Mouse (Mus musculus) embryo, embryonic 10 days (tissue): ENCODE data around the gene Gm527.

Experiments used
- DNase-seq: peaks from one replicate; pipeline ENCODE4 v3.0.0-alpha.2; 2015; ENCODE audit warnings: low spot score

Gm527 gene

GRCm38 (mm10) chr12:64917578-64918471 is at the start of gene Gm527:
Gene Gm527 (plus strand): TSS chr12:64917906.
- peak; percentile 95 for DNase-seq

- DNase-seq = no peak
Observed at GRCm38 (mm10) chr12:64871103-64871502, 46.6 kb upstream of the Gm527 start.

GRCm38 (mm10) chr12:64897060-64897730 is 20.5 kb upstream of the Gm527 start:
- peak; percentile 79 for DNase-seq

GRCm38 (mm10) chr12:64902506-64902905 is 15.2 kb upstream of the Gm527 start:
- peak; percentile 82 for DNase-seq

DNA sequence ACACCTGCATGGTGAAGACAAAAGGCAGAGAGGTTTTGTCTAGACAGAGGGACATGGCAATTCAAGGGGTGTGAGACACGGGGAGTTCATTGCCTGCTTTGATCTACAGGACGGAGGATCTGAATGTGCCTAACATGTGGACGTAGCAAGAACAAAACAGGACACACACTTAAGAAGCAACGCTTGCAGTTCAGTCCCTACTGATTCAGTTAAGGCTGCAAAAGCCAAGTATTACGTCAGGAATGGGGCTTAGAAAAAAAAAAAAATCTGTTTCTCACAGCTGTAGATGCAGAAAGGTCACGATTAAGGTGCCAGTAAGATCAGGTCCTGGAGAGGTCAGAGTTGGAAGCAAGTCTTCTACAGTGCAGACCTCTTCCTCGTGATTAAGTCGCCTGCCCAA is 14.5 kb upstream of the Gm527 start:
- no peak for DNase-seq

GRCm38 (mm10) chr12:64912996-64913395 is 4.7 kb upstream of the Gm527 start:
- DNase-seq = no peak

- no peak for DNase-seq
Observed at GRCm38 (mm10) chr12:64916735-64917134, 971 bp upstream of the Gm527 start.

- DNase-seq = peak; percentile 7
Observed at GRCm38 (mm10) chr12:64937493-64937892, 19.8 kb downstream of the Gm527 start.

DNA sequence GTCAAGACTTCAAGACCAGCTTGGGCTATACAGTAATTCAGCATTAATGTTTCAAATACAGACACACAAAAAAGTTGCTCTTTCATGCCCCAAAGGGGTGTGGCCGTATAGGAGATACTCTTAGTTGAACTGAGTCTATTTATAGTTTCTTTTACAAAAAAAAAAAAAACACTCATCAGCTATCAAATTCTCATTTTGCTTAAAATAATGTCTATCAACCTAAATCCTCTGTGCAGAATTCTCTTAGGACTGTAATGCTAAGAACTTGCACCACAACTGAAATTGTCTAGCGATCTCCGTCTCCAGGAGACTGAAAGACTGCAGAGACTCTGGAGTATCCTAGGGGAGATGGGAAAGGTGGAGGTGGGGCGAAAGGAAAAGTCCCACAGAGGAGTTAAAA is 46.9 kb downstream of the Gm527 start:
- no peak for DNase-seq

DNA sequence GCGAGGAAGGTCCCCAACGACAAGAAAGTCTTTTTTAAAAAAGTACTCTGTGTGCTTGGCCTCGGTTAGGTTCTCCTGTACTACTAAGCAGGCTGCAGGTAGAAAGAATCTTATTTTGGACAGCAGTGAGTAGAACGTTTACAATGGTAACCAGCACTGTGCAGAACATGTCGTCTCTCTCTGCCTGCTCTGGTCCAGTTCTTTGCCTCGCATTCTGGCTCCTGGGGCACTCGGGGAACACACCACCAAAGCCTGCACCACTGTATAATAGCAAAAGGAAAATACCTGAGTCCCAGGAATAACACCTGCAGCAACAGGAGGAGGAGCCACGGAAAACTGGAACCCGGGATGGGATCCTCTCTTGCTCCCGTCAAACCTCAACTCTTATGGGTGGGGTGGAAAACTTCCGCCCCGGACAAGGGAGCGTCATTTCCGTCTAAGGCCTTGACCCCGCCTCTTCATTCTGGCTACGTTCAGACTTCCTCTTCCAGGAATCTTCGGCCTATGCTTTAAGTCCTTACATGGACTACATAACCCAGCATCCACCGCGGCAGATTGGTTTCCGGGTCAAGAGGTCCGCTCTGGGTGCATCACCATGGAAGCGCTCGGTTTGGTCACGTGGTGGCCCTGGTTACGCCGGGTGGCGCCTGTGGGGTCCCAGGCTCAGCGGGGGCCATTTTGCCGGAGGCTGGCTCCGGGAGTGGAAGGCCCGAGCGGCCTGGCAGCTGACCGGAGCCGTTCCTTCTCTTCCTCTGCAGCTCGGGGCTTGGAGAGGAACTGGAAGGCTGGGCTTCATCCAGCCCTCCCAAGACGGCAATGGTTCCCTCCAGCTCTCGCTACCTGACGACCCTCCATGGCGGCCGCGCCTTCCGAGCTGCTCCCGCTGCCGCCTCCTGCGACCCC is 47.7 kb downstream of the Gm527 start, which contains the start of the genes Klhl28 and Togaram1:
Gene Klhl28 (minus strand): TSS at position 411 of the 903 bp plus-strand sequence.
Gene Togaram1 (plus strand): TSS at position 681 of the 903 bp plus-strand sequence.
- DNase-seq = peak; percentile 99

GRCm38 (mm10) chr12:64966101-64966631 is 48.5 kb downstream of the Gm527 start:
- peak; percentile 35 for DNase-seq

DNA sequence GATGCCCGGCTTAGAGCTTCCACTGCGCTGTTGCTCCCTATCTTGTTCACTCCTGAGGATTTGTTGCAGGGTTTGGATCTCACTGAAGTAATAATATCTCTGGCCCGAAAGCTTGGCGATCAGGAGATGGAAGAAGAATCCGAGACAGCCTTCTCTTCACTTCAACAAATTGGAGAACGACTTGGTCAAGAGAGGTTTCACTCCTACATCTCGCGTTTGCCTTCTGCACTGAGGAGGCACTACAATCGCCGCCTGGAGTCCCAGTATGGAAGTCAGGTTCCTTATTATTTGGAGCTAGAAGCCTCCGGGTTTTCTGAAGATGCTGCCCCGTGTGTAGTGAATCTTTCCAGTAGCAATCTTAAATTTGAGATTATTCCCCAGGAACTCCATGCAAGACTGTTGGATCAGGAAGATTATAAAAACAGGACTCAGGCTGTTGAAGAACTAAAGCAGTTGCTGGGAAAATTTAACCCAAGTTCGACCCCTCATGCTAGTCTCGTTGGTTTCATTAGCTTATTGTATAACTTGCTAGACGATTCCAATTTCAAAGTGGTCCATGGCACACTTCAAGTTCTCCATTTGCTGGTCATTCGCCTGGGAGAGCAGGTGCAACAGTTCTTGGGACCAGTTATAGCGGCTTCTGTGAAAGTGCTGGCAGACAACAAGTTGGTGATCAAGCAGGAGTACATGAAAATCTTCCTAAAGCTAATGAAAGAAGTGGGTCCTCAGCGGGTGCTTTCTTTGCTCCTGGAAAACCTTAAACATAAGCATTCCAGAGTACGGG is 49.1 kb downstream of the Gm527 start:
- peak; percentile 29 for DNase-seq

DNA sequence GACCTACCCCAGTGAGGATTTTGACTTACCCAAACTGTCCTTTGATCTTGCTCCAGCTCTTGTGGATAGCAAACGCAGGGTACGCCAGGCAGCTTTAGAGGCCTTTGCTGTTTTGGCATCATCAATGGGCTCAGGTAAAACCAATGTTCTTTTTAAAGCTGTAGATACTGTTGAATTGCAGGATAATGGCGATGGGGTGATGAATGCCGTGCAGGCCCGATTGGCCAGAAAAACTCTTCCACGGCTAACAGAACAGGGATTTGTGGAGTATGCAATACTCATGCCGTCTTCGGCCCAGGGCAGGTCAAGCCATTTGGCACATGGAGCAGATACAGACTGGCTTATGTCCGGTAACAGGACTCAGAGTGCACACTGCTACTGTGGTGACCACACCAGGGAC is 49.8 kb downstream of the Gm527 start:
- peak; percentile 34 for DNase-seq

- peak; percentile 9 for DNase-seq
Observed at GRCm38 (mm10) chr12:64968067-64968466, 50.4 kb downstream of the Gm527 start.

DNA sequence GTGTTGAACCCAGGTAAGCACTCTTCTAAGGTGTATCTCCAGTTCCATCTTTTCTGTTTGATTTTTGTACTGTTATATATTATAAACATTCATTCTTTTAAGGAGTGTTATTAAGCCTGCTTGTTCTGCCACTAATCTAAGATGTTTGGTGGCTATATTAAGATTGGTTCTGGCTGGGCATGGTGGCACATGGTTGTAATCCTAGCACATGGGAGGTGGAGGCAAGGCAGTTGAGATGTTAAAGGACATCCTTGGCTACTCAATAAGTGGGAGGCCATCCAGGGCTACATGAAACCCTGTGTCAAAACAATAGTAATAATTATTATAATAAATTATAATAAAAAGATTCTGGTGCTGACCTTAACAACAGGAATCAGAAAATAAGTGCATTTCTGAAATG is 53.7 kb downstream of the Gm527 start:
- no peak for DNase-seq

DNA sequence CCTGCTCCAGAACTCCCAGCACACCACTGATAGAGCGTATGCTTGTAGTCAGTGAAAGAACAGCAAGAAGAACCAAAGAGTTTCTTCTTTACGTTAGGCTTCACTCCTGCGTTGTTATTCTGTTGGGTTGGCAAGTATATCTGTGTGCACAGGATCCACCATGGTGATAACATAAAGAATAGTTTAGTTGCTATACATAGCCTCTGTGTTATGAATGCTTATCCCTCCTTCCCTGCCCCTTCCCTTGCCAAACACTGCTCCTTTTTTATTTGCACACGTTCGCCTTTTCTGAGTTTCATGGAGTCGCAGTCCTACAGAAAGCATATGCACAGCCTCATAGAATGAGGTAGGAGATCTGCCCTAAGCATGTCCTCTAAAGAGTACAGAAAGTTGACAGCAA is 54.4 kb downstream of the Gm527 start:
- DNase-seq = no peak
